Mouse (Mus musculus): ENCODE results near the gene Dap. TPM values are rescaled to one million over a fixed set of nuclear protein-coding genes. Genes with fewer than 3 reads are reported as not detected.

Gene Dap
- polyA plus RNA-seq, 1 experiment from 2014 or later: 77.8 TPM

DNA sequence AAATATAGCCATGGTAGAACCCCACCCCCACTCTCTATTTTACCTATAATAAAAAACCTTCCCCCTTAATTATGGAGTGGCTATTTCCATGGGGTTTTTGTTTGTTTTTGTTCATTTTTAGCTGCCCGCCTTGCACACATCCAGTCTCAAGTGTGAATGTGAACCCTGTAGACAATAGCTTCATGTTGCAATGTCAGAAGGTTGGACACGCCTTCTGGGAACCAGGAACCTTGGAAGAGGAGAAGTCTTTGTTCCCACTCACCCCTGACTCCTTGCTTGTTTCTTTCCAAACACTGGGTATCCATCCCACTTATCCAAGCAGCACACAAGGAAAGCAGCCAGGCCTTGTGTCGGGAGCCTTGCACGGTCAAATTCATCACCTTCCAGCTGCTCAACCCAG lies 94.9 kb downstream of the Dap start:
- Histone ChIP-seq H3K36me3 (replicated peaks; ENCODE audit: insufficient read depth, low read length) (no peaks in the 10 kb centered on the region), H3K27me3 (ENCODE audit: insufficient read depth, low read length) (no peaks in the 10 kb centered on the region), H3K27ac (ENCODE audit: low read depth) (no peak overlapping the region), H3K4me3 (ENCODE audit: low read depth, low read length) (no peak overlapping the region), H3K4me1 (ENCODE audit: insufficient read depth) (no peaks in the 10 kb centered on the region), H3K9me3 (ENCODE audit: low read length) (no peaks in the 10 kb centered on the region), H3K4me2 (ENCODE audit: low read depth, low read length) (no peak overlapping the region), H3K9ac (replicated peaks) (no peak overlapping the region)
- WGBS (ENCODE audit: insufficient replicate concordance): 77% methylated on average over 4 of the region's 4 CpGs
- ATAC-seq (no peak), DNase-seq (no peak)
- no peak for TF ChIP-seq EP300 (IDR thresholded peaks at IDR 0.05; ENCODE audit: low read depth)
- TF ChIP-seq CTCF (IDR thresholded peaks at IDR 0.05; ENCODE audit: low read depth): no peak

DNA sequence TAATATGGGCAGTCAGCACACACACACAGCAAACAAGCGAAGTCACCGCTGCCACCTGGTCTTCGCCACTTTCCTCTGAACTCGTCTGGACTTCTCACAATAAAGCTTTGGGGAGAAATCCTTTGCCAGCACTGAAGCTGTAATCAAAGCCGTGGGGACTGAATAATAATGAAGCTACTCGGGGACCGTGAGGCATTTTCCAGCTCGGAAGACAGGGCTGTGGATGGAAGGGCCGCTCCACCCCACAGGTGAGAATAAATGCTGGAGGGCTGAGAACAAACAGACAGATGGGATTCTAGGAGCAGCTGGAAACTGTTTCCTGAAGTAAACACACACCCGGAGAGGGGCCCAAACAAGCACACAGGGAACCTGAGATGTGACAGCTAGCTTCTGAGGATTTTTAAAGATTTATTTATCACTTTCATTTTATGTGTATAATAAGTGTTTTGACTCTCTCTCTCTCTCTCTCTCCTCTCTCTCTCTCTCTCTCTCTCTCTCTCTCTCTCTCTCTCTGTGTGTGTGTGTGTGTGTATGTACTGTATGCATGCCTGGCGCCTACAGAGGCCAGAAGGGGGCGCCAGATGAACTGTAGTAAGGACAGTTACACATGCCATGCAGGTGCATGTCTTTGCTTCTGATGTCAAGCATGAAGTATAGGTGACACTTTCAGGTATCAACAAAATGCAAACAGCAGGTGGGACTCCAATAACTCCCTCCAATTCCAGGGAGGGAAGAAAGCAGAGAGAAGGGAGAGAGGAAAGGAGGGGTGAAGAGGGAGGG lies 96.7 kb downstream of the Dap start:
- H3K9me3 ChIP-seq (ENCODE audit: low read length): no peaks in the 10 kb centered on the region
- DNase-seq (peak; percentile 27), ATAC-seq (no peak)
- H3K36me3 ChIP-seq (replicated peaks; ENCODE audit: insufficient read depth, low read length): no peaks in the 10 kb centered on the region
- H3K27ac ChIP-seq (ENCODE audit: low read depth): no peak overlapping the region
- WGBS (ENCODE audit: insufficient replicate concordance): 70% methylated on average over 12 of the region's 12 CpGs
- no peak for TF ChIP-seq EP300 (IDR thresholded peaks at IDR 0.05; ENCODE audit: low read depth)
- TF ChIP-seq CTCF (IDR thresholded peaks at IDR 0.05; ENCODE audit: low read depth): peak; percentile 43
- no peak overlapping the region for H3K4me2 ChIP-seq (ENCODE audit: low read depth, low read length)
- no peaks in the 10 kb centered on the region for H3K4me1 ChIP-seq (ENCODE audit: insufficient read depth)
- H3K9ac ChIP-seq (replicated peaks): no peak overlapping the region
- no peaks in the 10 kb centered on the region for H3K27me3 ChIP-seq (ENCODE audit: insufficient read depth, low read length)
- no peak overlapping the region for H3K4me3 ChIP-seq (ENCODE audit: low read depth, low read length)

DNA sequence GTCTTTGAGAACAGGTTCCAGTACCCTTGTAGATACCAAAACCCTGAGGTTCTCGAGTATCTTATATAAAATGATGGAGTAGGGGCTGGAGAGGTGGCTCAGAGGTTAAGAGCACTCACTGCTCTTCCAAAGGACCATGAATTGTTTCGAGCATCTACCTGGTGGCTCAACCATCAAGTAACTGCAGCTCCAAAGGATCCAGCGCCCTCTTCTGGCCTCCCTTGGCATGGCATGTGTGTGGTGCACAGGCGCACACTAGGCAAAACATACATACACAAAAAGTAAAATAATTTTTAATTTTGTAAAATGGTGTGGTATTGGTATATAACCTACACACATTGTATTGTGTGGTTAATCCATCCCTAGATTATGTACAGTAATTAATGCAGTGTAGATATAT lies 99.6 kb downstream of the Dap start:
- 71% methylated on average over 4 of the region's 4 CpGs for WGBS (ENCODE audit: insufficient replicate concordance)
- Histone ChIP-seq H3K9me3 (ENCODE audit: low read length) (no peaks in the 10 kb centered on the region), H3K4me3 (ENCODE audit: low read depth, low read length) (no peak overlapping the region)

More for the DNA sequence above, 99.6 kb downstream of the Dap start:
- H3K9ac ChIP-seq (replicated peaks): no peak overlapping the region
- no peaks in the 10 kb centered on the region for H3K4me1 ChIP-seq (ENCODE audit: insufficient read depth)
- H3K4me2 ChIP-seq (ENCODE audit: low read depth, low read length): no peak overlapping the region
- peak; percentile 38 for DNase-seq
- no peak for ATAC-seq
- TF ChIP-seq CTCF (IDR thresholded peaks at IDR 0.05; ENCODE audit: low read depth) (peak; percentile 53), EP300 (IDR thresholded peaks at IDR 0.05; ENCODE audit: low read depth) (no peak)
- no peaks in the 10 kb centered on the region for H3K27me3 ChIP-seq (ENCODE audit: insufficient read depth, low read length)
- H3K36me3 ChIP-seq (replicated peaks; ENCODE audit: insufficient read depth, low read length): no peaks in the 10 kb centered on the region
- no peak overlapping the region for H3K27ac ChIP-seq (ENCODE audit: low read depth)

Other genes starting within 250 kb of the Dap start
- gene Ankrd33b, start 143.4 kb downstream of the Dap start, polyA plus RNA-seq (2015; fragmentation: Nextera tagmentation; extraction: Ambion mirVana): 1.8 and 1.9 TPM in 2 replicates
- gene Ropn1l, start 229.4 kb downstream of the Dap start, polyA plus RNA-seq (2015; fragmentation: Nextera tagmentation; extraction: Ambion mirVana): 7.9 and 9.8 TPM in 2 replicates

All from liver, postnatal 0 days (tissue).